Mouse (Mus musculus) spleen, adult 2 months (tissue): ENCODE results near the gene Ankrd13a.
A peak's percentile ranks its signal among the peaks of the same experiment; 100 is the strongest.

Experiments used
- CTCF ChIP-seq: fragments of 200-500 bp; IDR thresholded peaks from 2 replicates; pipeline ENCODE4 v1.5.1; 2011; ENCODE audit warnings: mild to moderate bottlenecking, inconsistent platforms; ENCODE audit not compliant: insufficient read depth, insufficient read length, insufficient replicate concordance; ENCODE audit errors: extremely low read depth
- POLR2A ChIP-seq: fragments of 200-500 bp; IDR thresholded peaks from 2 replicates; pipeline ENCODE4 v1.6.1; 2011; ENCODE audit warnings: low read depth, low read length, inconsistent platforms

- peak; percentile 76 for TF ChIP-seq POLR2A
- TF ChIP-seq CTCF: no peak
Observed at GRCm38 (mm10) chr5:114774403-114775051, at the start of gene Ankrd13a.
